Mouse (Mus musculus) hindlimb bud, embryonic 11.5 days (tissue): ENCODE measurements around the gene Mettl18.
A peak's percentile ranks its signal among the peaks of the same experiment; 100 is the strongest.
"Not testable (repeated sequence)": the region's sequence is repeated elsewhere in the genome, so short reads cannot be mapped to it uniquely, and the experiment has no call there.

Experiments used
- DNase-seq: peaks from one replicate; pipeline ENCODE4 v3.0.0-alpha.2; 2012; ENCODE audit warnings: low read depth, low spot score; ENCODE audit errors: extremely low spot score

The Mettl18 gene

GRCm38 (mm10) chr1:163994721-163995608 is at the start of gene Mettl18, which contains the start of gene BC055324:
Gene Mettl18 (plus strand): TSS chr1:163994889.
Gene BC055324 (minus strand): TSS chr1:163994796.
- peak; percentile 77 for DNase-seq

GRCm38 (mm10) chr1:163953396-163953795 is 41.3 kb upstream of the Mettl18 start:
- no peak for DNase-seq

- no peak for DNase-seq
Observed at GRCm38 (mm10) chr1:163958036-163958435, 36.7 kb upstream of the Mettl18 start.

- no peak for DNase-seq
Observed at GRCm38 (mm10) chr1:163964008-163964689, 30.5 kb upstream of the Mettl18 start.

GRCm38 (mm10) chr1:163974471-163974870 is 20.2 kb upstream of the Mettl18 start:
- no peak for DNase-seq

- DNase-seq = no peak
Observed at GRCm38 (mm10) chr1:163975088-163975487, 19.6 kb upstream of the Mettl18 start.

GRCm38 (mm10) chr1:163976515-163976914 is 18.2 kb upstream of the Mettl18 start:
- no peak for DNase-seq

GRCm38 (mm10) chr1:163992371-163992770 is 2.3 kb upstream of the Mettl18 start:
- DNase-seq = no peak

- DNase-seq = peak; percentile 12
Observed at GRCm38 (mm10) chr1:163994173-163994720, 442 bp upstream of the Mettl18 start.

GRCm38 (mm10) chr1:163995609-163995913 is 872 bp downstream of the Mettl18 start:
- DNase-seq = no peak

GRCm38 (mm10) chr1:164001831-164002452 is 7.3 kb downstream of the Mettl18 start:
- no peak for DNase-seq

GRCm38 (mm10) chr1:164004311-164004710 is 9.6 kb downstream of the Mettl18 start:
- DNase-seq = no peak

- DNase-seq = no peak
Observed at GRCm38 (mm10) chr1:164009235-164009634, 14.5 kb downstream of the Mettl18 start.

GRCm38 (mm10) chr1:164014616-164015015 is 19.9 kb downstream of the Mettl18 start:
- no peak for DNase-seq

- DNase-seq = no peak
Observed at GRCm38 (mm10) chr1:164018221-164018896, 23.7 kb downstream of the Mettl18 start.

GRCm38 (mm10) chr1:164019789-164020188 is 25.1 kb downstream of the Mettl18 start:
- no peak for DNase-seq

GRCm38 (mm10) chr1:164020746-164021145 is 26.1 kb downstream of the Mettl18 start:
- not testable (repeated sequence) for DNase-seq

GRCm38 (mm10) chr1:164022106-164022505 is 27.4 kb downstream of the Mettl18 start:
- not testable (repeated sequence) for DNase-seq

GRCm38 (mm10) chr1:164025685-164026084 is 31.0 kb downstream of the Mettl18 start:
- DNase-seq = no peak

- DNase-seq = no peak
Observed at GRCm38 (mm10) chr1:164027416-164027815, 32.7 kb downstream of the Mettl18 start.
